Mouse (Mus musculus) hindlimb bud, embryonic 11.5 days (tissue): ENCODE results near the gene Snx8.
A peak's percentile ranks its signal among the peaks of the same experiment; 100 is the strongest.

Experiments used
- DNase-seq: peaks from one replicate; pipeline ENCODE4 v3.0.0-alpha.2; 2012; ENCODE audit warnings: low read depth, low spot score; ENCODE audit errors: extremely low spot score

Gene Snx8

GRCm38 (mm10) chr5:140388588-140389576 is at the start of gene Snx8:
Snx8 (minus strand) TSS chr5:140389262.
- peak; percentile 89 for DNase-seq

- no peak for DNase-seq
These were observed 36.1 kb upstream of the Snx8 start for GRCm38 (mm10) chr5:140425016-140425783.

- no peak for DNase-seq
These were observed 31.6 kb upstream of the Snx8 start for GRCm38 (mm10) chr5:140420616-140421015.

GRCm38 (mm10) chr5:140419442-140420080 is 30.5 kb upstream of the Snx8 start:
- no peak for DNase-seq

- peak; percentile 99 for DNase-seq
These were observed 29.7 kb upstream of the Snx8 start, which contains the start of gene Eif3b for GRCm38 (mm10) chr5:140418489-140419441. Eif3b (plus strand) TSS chr5:140419328.

GRCm38 (mm10) chr5:140418106-140418488 is 29.0 kb upstream of the Snx8 start:
- DNase-seq, result no peak

GRCm38 (mm10) chr5:140414647-140415046 is 25.6 kb upstream of the Snx8 start:
- no peak for DNase-seq

- no peak for DNase-seq
These were observed 22.3 kb upstream of the Snx8 start for GRCm38 (mm10) chr5:140411339-140411738.

- no peak for DNase-seq
These were observed 19.7 kb upstream of the Snx8 start for GRCm38 (mm10) chr5:140408801-140409200.

- no peak for DNase-seq
These were observed 17.6 kb upstream of the Snx8 start for GRCm38 (mm10) chr5:140406666-140407065.

- DNase-seq, result no peak
These were observed 16.1 kb upstream of the Snx8 start for GRCm38 (mm10) chr5:140405126-140405525.

- DNase-seq, result no peak
These were observed 13.7 kb upstream of the Snx8 start for GRCm38 (mm10) chr5:140402640-140403270.

- no peak for DNase-seq
These were observed 7.3 kb upstream of the Snx8 start for GRCm38 (mm10) chr5:140396166-140396940.

- DNase-seq, result no peak
These were observed 3.6 kb upstream of the Snx8 start for GRCm38 (mm10) chr5:140392701-140393100.

GRCm38 (mm10) chr5:140391981-140392380 is 2.9 kb upstream of the Snx8 start:
- no peak for DNase-seq

GRCm38 (mm10) chr5:140391435-140391834 is 2.4 kb upstream of the Snx8 start:
- DNase-seq, result no peak

- DNase-seq, result no peak
These were observed 585 bp upstream of the Snx8 start for GRCm38 (mm10) chr5:140389647-140390046.

GRCm38 (mm10) chr5:140387816-140388510 is 1.1 kb downstream of the Snx8 start:
- DNase-seq, result no peak
